Mouse (Mus musculus) embryonic fibroblast, embryonic 13.5 days (primary cell): ENCODE measurements around the gene Mcrip2.

ENCODE experiments used
- CTCF ChIP-seq: IDR thresholded peaks from 2 replicates; pipeline ENCODE4 v1.5.1; 2011; ENCODE audit warnings: mild to moderate bottlenecking, control low read depth, low read length, moderate library complexity, borderline replicate concordance; ENCODE audit not compliant: insufficient read depth
- POLR2A ChIP-seq: IDR thresholded peaks from 2 replicates; pipeline ENCODE4 v1.6.1; 2011; ENCODE audit warnings: low read depth, mild to moderate bottlenecking, control low read depth, low read length, moderate library complexity

DNA sequence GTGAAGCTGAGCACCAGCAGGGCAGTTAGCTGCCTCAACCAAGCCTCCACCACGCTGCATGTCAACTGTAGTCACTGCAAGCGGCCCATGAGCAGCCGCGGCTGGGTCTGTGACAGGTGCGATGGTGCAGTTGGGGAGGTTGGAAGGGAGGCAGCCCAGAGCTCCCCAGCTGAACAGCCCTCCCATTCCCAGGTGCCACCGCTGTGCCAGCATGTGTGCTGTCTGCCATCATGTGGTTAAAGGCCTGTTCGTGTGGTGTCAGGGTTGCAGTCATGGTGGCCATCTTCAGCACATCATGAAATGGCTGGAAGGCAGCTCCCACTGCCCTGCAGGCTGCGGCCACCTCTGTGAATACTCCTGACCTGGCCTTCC, 40.4 kb downstream of the Mcrip2 start:
- TF ChIP-seq POLR2A: no peak
- no peak for TF ChIP-seq CTCF
